Mouse (Mus musculus) hematopoietic stem cell, adult 5-6 weeks (primary cell): ENCODE measurements around the gene Atrn. TPM values are rescaled to one million over a fixed set of nuclear protein-coding genes. Genes with fewer than 3 reads are reported as not detected.
"Not testable (repeated sequence)": the region's sequence is repeated elsewhere in the genome, so short reads cannot be mapped to it uniquely, and the experiment has no call there.

Experiments used
- ATAC-seq, 2 experiments: fragments of 125-278 bp in 1 of 2; replicated peaks in 1 of 2; 2 replicates each; pipeline ENCODE4 v1.8.0; 2016 to 2017; ENCODE audit warnings: inconsistent platforms in 2 of 2, mild to moderate bottlenecking in 2 of 2, moderate number of reproducible peaks in 2 of 2, low read depth in 1 of 2, moderate TSS enrichment in 1 of 2; ENCODE audit not compliant: low FRiP score in 2 of 2, poor library complexity in 2 of 2, severe bottlenecking in 2 of 2, insufficient read depth in 1 of 2, low TSS enrichment in 1 of 2
- total RNA-seq: library from RNA; stranded (forward); fragments of 172-1452, 232-1000 nt; gene quantifications from 2 replicates; pipeline ENCODE4 v1.2.3, GENCODE M21; 2017

Gene Atrn
- total RNA-seq, 1 experiment from 2014 or later, result 9.1 TPM

GRCm38 (mm10) chr2:131029065-131029935 is 123.0 kb downstream of the Atrn start:
- ATAC-seq, result 0 out of 4 replicates have a peak, but pooled peaks have one; percentile 45 to 53

DNA sequence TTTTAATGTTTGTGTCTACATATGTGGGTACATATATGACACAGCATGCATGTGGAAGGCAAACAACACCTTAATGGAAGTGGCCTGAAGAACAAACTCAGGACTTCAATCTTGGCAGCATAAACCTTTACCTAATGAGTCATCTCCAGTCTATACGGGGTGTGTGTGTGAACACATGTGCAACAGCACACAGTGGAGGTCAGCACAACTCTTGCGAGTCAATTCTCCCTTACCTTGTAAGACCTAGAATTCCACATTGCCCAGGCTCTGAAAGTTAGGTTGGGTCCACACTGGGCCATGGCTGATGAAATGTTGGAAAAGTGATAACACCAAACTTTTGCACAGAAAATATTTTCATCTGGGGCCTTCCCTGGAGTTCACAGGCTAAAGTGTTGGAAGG is 124.3 kb downstream of the Atrn start:
- ATAC-seq, result no peak

- ATAC-seq, result no peak
These were observed 124.7 kb downstream of the Atrn start for GRCm38 (mm10) chr2:131030998-131031397.

GRCm38 (mm10) chr2:131031406-131031805 is 125.1 kb downstream of the Atrn start:
- not testable (repeated sequence) for ATAC-seq

DNA sequence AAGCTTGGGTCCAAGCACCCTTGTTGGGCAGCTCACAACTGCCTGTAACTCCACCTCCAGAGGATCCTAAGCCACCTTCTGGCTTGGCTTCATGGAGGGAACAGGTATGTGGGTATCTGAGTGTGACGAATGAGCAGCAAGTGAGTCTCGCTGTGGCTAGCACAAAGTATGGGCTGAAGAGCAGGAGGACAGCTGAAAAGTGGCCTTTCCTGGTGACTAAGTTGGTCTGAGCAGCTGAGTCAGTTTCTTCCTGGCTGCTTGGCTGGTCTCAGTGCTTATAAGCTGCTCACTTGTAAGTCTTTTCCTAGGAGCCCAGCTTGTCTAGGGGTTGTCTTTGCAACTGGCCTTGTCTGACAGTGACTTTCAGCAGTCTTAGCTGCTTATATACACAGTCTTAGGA is 130.0 kb downstream of the Atrn start:
- no peak for ATAC-seq

DNA sequence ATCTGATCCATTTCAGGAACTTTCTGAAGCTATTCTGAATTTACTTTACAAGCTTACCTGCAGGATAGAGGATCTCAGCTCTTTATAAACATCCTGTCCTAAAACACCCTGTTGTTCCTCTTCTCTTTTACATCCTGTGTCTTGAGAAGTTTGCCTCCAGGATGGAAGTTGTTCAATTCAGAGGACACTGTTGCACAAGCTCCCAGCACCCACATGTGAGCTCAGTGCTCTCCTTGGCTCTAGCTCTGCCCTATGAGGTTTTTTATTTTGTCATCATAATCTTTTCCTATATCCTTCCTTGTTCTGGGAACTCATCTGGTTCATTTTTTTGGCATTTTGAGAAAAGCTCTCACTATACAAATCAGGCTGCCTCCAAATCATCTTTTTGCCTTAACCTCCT is 130.5 kb downstream of the Atrn start:
- no peak; a peak in 1 of 4 replicates for ATAC-seq

- peak; percentile 42 to 62 for ATAC-seq
These were observed 131.1 kb downstream of the Atrn start for GRCm38 (mm10) chr2:131037226-131037990.

GRCm38 (mm10) chr2:131038197-131038596 is 131.9 kb downstream of the Atrn start:
- no peak for ATAC-seq

GRCm38 (mm10) chr2:131038675-131039074 is 132.4 kb downstream of the Atrn start:
- ATAC-seq, result no peak

GRCm38 (mm10) chr2:131040854-131041825 is 134.8 kb downstream of the Atrn start:
- ATAC-seq, result no peak

- ATAC-seq, result no peak
These were observed 136.7 kb downstream of the Atrn start, which contains the start of gene Gfra4 for GRCm38 (mm10) chr2:131042988-131043387. Gene Gfra4, minus strand, starts transcription at chr2:131043088.

DNA sequence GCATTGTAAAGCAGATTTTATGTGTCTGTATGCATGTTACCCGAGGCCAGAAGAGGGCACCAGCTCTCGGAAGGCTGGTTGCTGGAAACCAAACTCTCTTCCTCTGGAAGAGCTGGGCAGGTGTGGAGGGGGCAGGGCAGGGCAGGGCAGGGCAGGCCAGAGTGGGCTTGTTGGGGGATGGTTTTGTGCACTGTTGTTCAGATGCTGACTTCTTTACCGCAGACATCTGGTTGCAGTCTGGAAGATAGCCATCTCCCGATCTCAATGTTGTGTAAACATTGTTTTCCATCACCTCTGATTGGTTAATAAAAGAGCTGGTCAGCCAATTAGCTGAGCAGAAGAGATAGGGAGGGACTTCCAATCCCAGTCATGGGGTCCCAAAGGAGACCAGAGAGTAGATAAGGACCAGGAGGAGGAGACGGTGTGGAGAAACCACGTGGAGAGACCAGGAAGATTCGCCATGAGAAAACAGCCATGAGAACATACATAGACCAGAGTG is 138.1 kb downstream of the Atrn start:
- no peak for ATAC-seq

DNA sequence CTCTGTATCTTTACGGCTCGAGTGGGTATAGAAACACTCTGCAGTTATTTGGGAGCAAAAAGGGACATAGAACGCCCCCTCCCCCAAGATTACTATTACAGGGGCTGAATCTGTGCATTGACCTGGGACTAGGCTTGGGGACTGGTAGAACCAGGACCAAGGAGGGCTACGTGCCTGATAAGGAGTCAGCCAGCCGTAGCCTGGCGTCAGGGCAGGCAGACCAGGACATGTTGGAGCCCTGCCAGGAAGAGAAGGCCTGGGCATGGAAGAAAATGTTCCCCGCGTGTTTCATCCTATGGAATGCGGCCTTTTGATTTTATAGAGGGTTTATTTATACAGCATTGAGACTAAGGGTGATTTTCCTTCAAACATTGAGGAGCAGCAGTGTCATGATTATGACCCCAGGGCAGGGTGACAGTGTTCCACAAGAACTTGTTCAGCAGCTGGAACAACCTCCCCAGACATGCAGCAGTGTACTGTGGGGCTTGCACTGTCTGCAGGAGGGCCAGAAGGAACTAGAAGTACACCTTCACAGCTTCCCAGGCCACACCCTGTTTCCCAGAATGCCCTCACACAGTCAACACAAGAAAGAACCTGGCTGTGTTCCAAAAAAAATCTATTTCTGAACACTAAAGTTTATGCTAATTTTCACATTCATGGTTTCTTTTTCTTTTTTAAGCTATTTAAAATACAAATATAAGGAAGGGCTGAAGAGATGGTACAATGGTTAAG is 138.9 kb downstream of the Atrn start:
- no peak for ATAC-seq

DNA sequence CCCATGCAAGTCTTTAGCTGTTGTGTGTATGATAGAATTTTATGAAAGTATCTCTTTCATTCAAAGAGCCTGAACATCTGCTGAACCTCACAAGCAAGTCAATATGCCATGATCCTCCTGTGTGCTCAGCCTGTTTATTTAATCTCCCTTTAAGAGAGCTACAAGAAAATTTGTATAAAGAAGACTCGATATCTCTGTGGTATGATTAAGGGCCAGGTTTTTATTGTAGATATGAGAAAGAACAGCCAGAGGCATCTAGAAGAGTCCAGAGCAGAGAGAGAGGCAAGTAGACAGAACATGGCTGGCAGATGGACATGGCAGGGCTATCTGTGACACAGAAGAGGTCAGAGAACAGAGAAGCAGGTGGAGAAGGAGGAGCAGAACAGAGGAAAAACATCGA is 139.7 kb downstream of the Atrn start:
- no peak for ATAC-seq

- ATAC-seq, result no peak
These were observed 145.7 kb downstream of the Atrn start for GRCm38 (mm10) chr2:131052043-131052442.

DNA sequence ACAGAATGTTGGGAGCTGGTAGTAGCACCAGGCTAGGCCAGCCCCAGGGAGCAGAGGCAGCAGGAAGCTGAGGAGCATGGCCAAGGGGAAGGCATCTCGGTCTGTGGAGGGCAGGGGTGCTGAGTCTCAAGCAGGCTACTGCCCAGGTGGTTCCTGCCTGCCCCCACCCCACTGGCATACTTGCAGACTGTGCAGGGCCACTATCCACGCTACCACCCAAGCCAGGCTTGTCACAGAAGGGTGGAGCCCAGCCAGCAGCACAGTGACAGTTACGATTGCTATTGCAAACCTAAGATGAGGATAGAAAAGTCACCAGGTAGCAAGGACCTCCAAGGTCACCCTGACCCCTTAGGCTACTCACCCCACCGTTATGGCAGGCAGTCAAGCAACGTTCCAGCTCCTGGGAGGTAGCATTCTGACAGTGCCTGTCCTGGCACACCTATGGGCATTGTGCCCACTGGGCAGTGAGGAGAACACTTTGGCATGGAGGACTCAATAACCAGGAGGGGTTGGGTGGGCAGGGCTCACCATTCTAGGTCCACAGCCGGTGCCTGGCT is 146.6 kb downstream of the Atrn start:
- no peak for ATAC-seq
